Mouse (Mus musculus) T-helper 2 cell (primary cell): ENCODE measurements at regions not wholly inside any gene's neighbourhood (a gene's known extent, or its start where the extent isn't known, plus 50 kb on each side); places are given as distances from the start of the nearest gene placed in this dataset.

Source experiments
- in situ Hi-C: fragments of 300-600 bp; cut with MboI, MseI; formaldehyde crosslinking; loops from one replicate; pipeline ENCODE4 v1.15.1; 2025; ENCODE audit warnings: high pct_unique_total_duplicates

GRCm38 (mm10) chr2:169450801-169451200 lies 136.7 kb downstream of the Gm11011 start:
- in situ Hi-C loops, result no loop called here

- in situ Hi-C loops, result no loop called here
Measured at GRCm38 (mm10) chr2:169447495-169448280, 139.9 kb downstream of the Gm11011 start.

GRCm38 (mm10) chr2:169445877-169446276 lies 141.7 kb downstream of the Gm11011 start:
- in situ Hi-C loops, result no loop called here

- in situ Hi-C loops, result no loop called here
Measured at GRCm38 (mm10) chr2:169445371-169445770, 142.2 kb downstream of the Gm11011 start.

- in situ Hi-C loops, result no loop called here
Measured at GRCm38 (mm10) chr2:169443271-169443670, 144.3 kb downstream of the Gm11011 start.

- in situ Hi-C loops, result no loop called here
Measured at GRCm38 (mm10) chr2:169431516-169431915, 156.0 kb downstream of the Gm11011 start.

GRCm38 (mm10) chr2:169429411-169429810 lies 158.1 kb downstream of the Gm11011 start:
- in situ Hi-C loops, result no loop called here

- in situ Hi-C loops, result no loop called here
Measured at GRCm38 (mm10) chr2:169424166-169424920, 163.2 kb downstream of the Gm11011 start.

- in situ Hi-C loops, result no loop called here
Measured at GRCm38 (mm10) chr2:169412361-169412760, 175.2 kb downstream of the Gm11011 start.

GRCm38 (mm10) chr2:169410080-169410479 lies 177.5 kb downstream of the Gm11011 start:
- in situ Hi-C loops, result no loop called here

GRCm38 (mm10) chr2:169404908-169405690 lies 182.4 kb downstream of the Gm11011 start:
- in situ Hi-C loops, result no loop called here

GRCm38 (mm10) chr2:169397758-169398157 lies 189.8 kb downstream of the Gm11011 start:
- in situ Hi-C loops, result no loop called here

GRCm38 (mm10) chr2:169397013-169397412 lies 190.5 kb downstream of the Gm11011 start:
- in situ Hi-C loops, result no loop called here

- in situ Hi-C loops, result no loop called here
Measured at GRCm38 (mm10) chr2:169396294-169396693, 191.3 kb downstream of the Gm11011 start.

- in situ Hi-C loops, result no loop called here
Measured at GRCm38 (mm10) chr2:169389611-169390010, 197.9 kb downstream of the Gm11011 start.

- in situ Hi-C loops, result no loop called here
Measured at GRCm38 (mm10) chr2:169388569-169388968, 199.0 kb downstream of the Gm11011 start.

GRCm38 (mm10) chr2:169387765-169388518 lies 199.6 kb downstream of the Gm11011 start:
- in situ Hi-C loops, result no loop called here

GRCm38 (mm10) chr2:169383701-169384100 lies 203.8 kb downstream of the Gm11011 start:
- in situ Hi-C loops, result no loop called here

- in situ Hi-C loops, result no loop called here
Measured at GRCm38 (mm10) chr2:169373069-169373468, 214.5 kb downstream of the Gm11011 start.

- in situ Hi-C loops, result no loop called here
Measured at GRCm38 (mm10) chr2:169365046-169365445, 222.5 kb downstream of the Gm11011 start.

GRCm38 (mm10) chr2:169360272-169360671 lies 227.3 kb downstream of the Gm11011 start:
- in situ Hi-C loops, result no loop called here
